Mouse (Mus musculus): ENCODE results near the gene Pigm.

GRCm38 (mm10) chr1:172431836-172432586, 55.7 kb downstream of the Pigm start:
- TF ChIP-seq CTCF (IDR thresholded peaks at IDR 0.05; ENCODE audit: insufficient read depth, low read length) (no peak), POLR2A (IDR thresholded peaks at IDR 0.05; ENCODE audit: borderline replicate concordance, extremely low read depth, low read depth, low read length) (no peak)
